Mouse (Mus musculus) thymus, adult 2 months (tissue): ENCODE measurements around the gene Capn1. TPM values are rescaled to one million over a fixed set of nuclear protein-coding genes. Genes with fewer than 3 reads are reported as not detected.

ENCODE experiments used
- DNase-seq: peaks from one replicate; pipeline ENCODE4 v3.0.0; 2021
- H3K27ac ChIP-seq: fragments of 200-500 bp; 2 replicates; pipeline ENCODE4 v1.5.1; 2012; ENCODE audit warnings: low read length, control low read depth; ENCODE audit not compliant: control insufficient read depth, insufficient read depth
- H3K27me3 ChIP-seq: fragments of 200-500 bp; 2 replicates; pipeline ENCODE4 v1.6.1; 2012; ENCODE audit warnings: mild to moderate bottlenecking, low read length, moderate library complexity, mixed read lengths; ENCODE audit not compliant: control insufficient read depth, insufficient read depth
- H3K36me3 ChIP-seq: fragments of 200-500 bp; 2 replicates; pipeline ENCODE4 v1.6.1; 2012; ENCODE audit warnings: mild to moderate bottlenecking, low read length, moderate library complexity; ENCODE audit not compliant: control insufficient read depth, insufficient read depth
- H3K4me1 ChIP-seq: fragments of 200-500 bp; replicated peaks from 2 replicates; pipeline ENCODE4 v1.6.1; 2012; ENCODE audit warnings: low read length; ENCODE audit not compliant: control insufficient read depth, insufficient read depth
- H3K4me3 ChIP-seq: fragments of 200-500 bp; 2 replicates; pipeline ENCODE4 v1.5.1; 2012; ENCODE audit warnings: mild to moderate bottlenecking, low read length, control low read depth, moderate library complexity; ENCODE audit not compliant: control insufficient read depth, insufficient read depth
- CTCF ChIP-seq: fragments of 200-500 bp; IDR thresholded peaks from 2 replicates; pipeline ENCODE4 v1.5.1; 2012; ENCODE audit warnings: mild to moderate bottlenecking, control low read depth, low read length, moderate library complexity, borderline replicate concordance; ENCODE audit not compliant: control insufficient read depth, poor library complexity, insufficient read depth; ENCODE audit errors: extremely low read depth
- POLR2A ChIP-seq: fragments of 200-500 bp; IDR thresholded peaks from 2 replicates; pipeline ENCODE4 v1.6.1; 2012; ENCODE audit warnings: mild to moderate bottlenecking, low read length, control low read depth, moderate library complexity; ENCODE audit not compliant: control insufficient read depth, poor library complexity, insufficient read depth; ENCODE audit errors: extremely low read depth
- WGBS: fragments of 180-500 bp; shearing (Covaris S2); methylation state at CpG from one replicate; pipeline ENCODE4 v1.1.7; 2018; 5-methylcytosine and 5-hydroxymethylcytosine counted together
- polyA plus RNA-seq: library from polyadenylated mRNA; depleted of rRNA; stranded (reverse); fragments of >200 nt; gene quantifications from 2 replicates; pipeline ENCODE4 v1.2.3, GENCODE M21; 2012; rRNA removed

The Capn1 gene
- polyA plus RNA-seq = 98.2 and 101 TPM in 2 replicates

GRCm38 (mm10) chr19:6015511-6016315 lies at the start of gene Capn1:
Capn1 (minus strand) TSS chr19:6015897.
- H3K27me3 ChIP-seq = no peaks in the 10 kb centered on the region
- peaks cover 35% of the 10 kb centered on the region for H3K4me1 ChIP-seq
- peak within 1 kb of the TSS; percentile 22; the same call in 1 of the 2 replicates for H3K27ac ChIP-seq
- TF ChIP-seq POLR2A (no peak), CTCF (0 out of 2 replicates have a peak, but pooled peaks have one; percentile 41)
- 0 out of 2 replicates have a peak, but pooled peaks cover under 1% of the 10 kb centered on the region for H3K36me3 ChIP-seq
- 8% methylated on average over 40 of the region's 40 CpGs for WGBS
- DNase-seq = peak; percentile 86
- peak within 1 kb of the TSS; percentile 71 for H3K4me3 ChIP-seq

GRCm38 (mm10) chr19:6063081-6063480 lies 47.4 kb upstream of the Capn1 start:
- H3K27me3 ChIP-seq = no peaks in the 10 kb centered on the region
- peaks cover 22% of the 10 kb centered on the region for H3K4me1 ChIP-seq
- no peak overlapping the region for H3K27ac ChIP-seq
- DNase-seq = no peak
- no peaks in the 10 kb centered on the region for H3K36me3 ChIP-seq
- no peak overlapping the region for H3K4me3 ChIP-seq
- no peak for TF ChIP-seq CTCF
- 97% methylated on average over 6 of the region's 6 CpGs for WGBS

- H3K4me3 ChIP-seq = peak overlapping the region; percentile 72
- TF ChIP-seq CTCF = no peak
- no peak for TF ChIP-seq POLR2A
- H3K27me3 ChIP-seq = no peaks in the 10 kb centered on the region
- peaks cover 17% of the 10 kb centered on the region for H3K4me1 ChIP-seq
- peak overlapping the region; percentile 83 for H3K27ac ChIP-seq
- H3K36me3 ChIP-seq = no peaks in the 10 kb centered on the region
- 35% methylated on average over 5 of the region's 5 CpGs for WGBS
- no peak for DNase-seq
Measured at GRCm38 (mm10) chr19:6062418-6062817, 46.7 kb upstream of the Capn1 start.

GRCm38 (mm10) chr19:6061641-6062302 lies 46.1 kb upstream of the Capn1 start:
- Histone ChIP-seq H3K4me1 (peaks cover 17% of the 10 kb centered on the region), H3K27ac (peak overlapping the region; percentile 83), H3K27me3 (no peaks in the 10 kb centered on the region), H3K4me3 (peak overlapping the region; percentile 72), H3K36me3 (no peaks in the 10 kb centered on the region)
- peak; percentile 69 for DNase-seq
- TF ChIP-seq CTCF (peak; percentile 23; the same call in 1 of the 2 replicates), POLR2A (peak; percentile 90)
- WGBS = under 1% methylated on average over 44 of the region's 44 CpGs

GRCm38 (mm10) chr19:6061021-6061533 lies 45.4 kb upstream of the Capn1 start, which contains the start of gene Znhit2:
Znhit2 (plus strand) TSS chr19:6061192.
- H3K36me3 ChIP-seq = no peaks in the 10 kb centered on the region
- under 1% methylated on average over 58 of the region's 58 CpGs for WGBS
- TF ChIP-seq CTCF (0 out of 2 replicates have a peak, but pooled peaks have one; percentile 9), POLR2A (peak; percentile 81)
- DNase-seq = peak; percentile 95
- peak within 1 kb of the TSS; percentile 72 for H3K4me3 ChIP-seq
- H3K27me3 ChIP-seq = no peaks in the 10 kb centered on the region
- H3K27ac ChIP-seq = peak within 1 kb of the TSS; percentile 83
- H3K4me1 ChIP-seq = peaks cover 16% of the 10 kb centered on the region

GRCm38 (mm10) chr19:6058966-6059365 lies 43.3 kb upstream of the Capn1 start:
- H3K27ac ChIP-seq = no peak overlapping the region
- WGBS = 94% methylated on average over 5 of the region's 5 CpGs

More at GRCm38 (mm10) chr19:6058966-6059365, 43.3 kb upstream of the Capn1 start:
- Histone ChIP-seq H3K4me1 (peaks cover 16% of the 10 kb centered on the region), H3K36me3 (peaks cover 11% of the 10 kb centered on the region), H3K27me3 (no peaks in the 10 kb centered on the region), H3K4me3 (no peak overlapping the region)
- TF ChIP-seq CTCF (no peak), POLR2A (no peak)
- no peak for DNase-seq
